Mouse (Mus musculus) thymus, postnatal 14 days (tissue): Measurements from ENCODE around the gene Spdya.
"Not testable (repeated sequence)": the region's sequence is repeated elsewhere in the genome, so short reads cannot be mapped to it uniquely, and the experiment has no call there.

Experiments
- DNase-seq: peaks from one replicate; pipeline ENCODE4 v3.0.0; 2021

The Spdya gene

DNA sequence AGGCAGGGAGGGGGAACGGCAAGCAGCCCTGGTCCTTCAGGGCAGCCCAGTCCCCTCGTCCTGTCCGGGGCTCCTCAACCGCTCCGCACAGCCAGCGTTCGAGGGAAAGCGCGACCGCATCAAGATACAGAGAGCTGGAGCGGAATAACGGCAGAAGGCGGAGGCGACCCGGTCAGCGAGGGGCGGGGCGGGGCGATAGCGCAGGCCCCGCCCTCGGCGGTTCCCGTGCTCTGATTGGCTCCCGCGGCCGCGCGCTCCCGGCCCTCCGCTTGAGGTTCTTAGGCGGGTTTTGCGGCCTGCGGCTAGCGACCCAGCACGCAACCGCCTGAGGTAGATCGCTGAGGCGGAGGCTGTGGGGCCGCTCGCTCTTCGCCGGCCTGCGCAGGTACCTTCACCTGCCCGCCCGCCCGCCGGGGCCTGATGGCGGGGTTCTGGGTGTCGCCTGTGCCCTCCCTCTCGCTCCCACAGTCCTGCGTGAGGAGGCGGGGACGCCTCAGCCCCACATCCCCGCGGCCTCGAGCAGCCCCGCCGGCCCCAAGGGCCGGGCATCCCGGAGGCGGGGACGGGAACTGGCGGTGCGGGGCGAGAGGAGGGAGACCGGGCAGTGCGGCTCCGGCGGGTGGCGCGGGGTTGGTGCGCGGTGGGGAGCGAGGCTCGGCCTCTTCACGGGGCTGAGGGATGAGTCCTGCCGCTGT, at the start of gene Spdya:
TSS of gene Spdya (plus strand) at position 305 of the 695 bp plus-strand sequence.
- DNase-seq, result peak; percentile 78

GRCm38 (mm10) chr17:71506832-71507231, 45.0 kb upstream of the Spdya start:
- no peak for DNase-seq

DNA sequence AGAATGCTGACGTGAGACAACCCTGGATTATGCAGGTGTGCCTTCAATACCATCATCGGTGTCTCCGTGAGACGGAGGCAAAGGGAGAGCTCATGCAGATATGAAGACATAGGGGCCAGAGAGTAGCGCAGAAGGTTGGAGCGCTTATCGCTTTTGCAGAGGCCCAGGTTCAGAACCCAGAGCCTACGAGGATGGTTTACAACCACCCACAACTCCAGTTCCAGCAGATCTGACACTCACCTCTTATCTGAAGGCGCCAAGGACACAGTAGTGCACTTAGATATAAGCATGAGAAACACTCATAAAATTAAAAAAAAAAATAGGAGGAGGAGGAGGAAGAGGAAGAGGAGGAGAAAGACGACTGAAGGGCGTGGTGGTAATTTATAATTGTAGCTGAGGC, 41.6 kb upstream of the Spdya start:
- DNase-seq, result no peak

- DNase-seq, result no peak
Measured at GRCm38 (mm10) chr17:71526302-71526708, 25.6 kb upstream of the Spdya start.

DNA sequence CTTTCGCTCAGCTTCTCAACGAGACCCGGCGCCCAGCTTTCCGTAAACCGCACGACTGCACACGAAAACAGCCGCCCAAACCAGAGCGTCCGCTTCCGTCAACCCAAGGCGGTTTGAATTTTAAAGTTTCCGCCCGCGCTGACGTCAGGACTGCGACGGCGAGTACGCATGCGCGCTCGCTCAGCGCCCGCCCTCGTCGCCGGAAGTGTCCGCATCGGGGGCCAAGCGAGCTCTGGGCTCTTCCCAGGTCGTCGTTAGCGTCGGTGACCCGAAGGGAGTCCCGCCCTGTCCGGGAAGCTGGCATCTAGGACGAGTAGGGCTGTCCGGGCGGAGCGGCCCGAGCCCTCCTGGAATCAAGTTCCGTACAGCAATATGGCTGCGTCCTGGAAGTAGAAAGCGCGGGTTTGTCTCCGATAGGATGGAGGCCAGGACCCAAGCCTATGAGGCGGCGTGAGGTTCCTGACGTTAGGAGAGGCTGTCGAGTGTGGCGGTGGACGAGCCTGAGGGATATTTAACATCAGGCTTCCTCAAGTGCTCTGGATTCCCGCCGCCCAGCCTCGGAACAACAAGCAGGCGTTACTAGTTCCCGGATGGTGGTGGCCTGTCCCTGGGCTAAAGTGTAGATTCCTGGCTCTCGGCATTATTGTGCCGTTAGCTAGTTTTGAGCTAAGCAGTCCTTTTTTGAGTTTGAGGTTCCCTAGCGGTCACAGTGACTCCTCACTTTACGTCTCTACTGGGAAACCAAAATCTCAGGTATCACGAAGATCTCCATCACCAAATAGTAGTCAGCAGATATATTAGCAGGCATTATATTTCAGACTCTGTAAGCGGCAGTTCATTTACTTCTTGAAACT, 24.9 kb upstream of the Spdya start, which contains the start of gene Ndc80:
TSS of gene Ndc80 (minus strand) at position 147 of the 854 bp plus-strand sequence.
- peak; percentile 91 for DNase-seq

GRCm38 (mm10) chr17:71528042-71528441, 23.8 kb upstream of the Spdya start:
- no peak for DNase-seq

DNA sequence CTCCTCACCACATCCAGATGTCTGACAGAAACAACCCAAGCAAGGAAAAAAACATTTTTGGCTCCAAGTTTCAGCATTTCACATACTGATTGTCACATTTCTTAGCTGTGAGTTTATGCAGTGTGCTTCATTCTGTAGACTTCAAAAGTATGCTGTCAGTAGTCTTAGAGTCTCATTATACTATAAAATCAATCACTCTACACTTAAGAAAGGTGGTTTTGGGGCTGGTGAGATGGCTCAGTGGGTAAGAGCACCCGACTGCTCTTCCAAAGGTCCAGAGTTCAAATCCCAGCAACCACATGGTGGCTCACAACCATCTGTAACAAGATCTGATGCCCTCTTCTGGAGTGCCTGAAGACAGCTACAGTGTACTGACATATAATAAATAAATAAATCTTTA, 16.3 kb upstream of the Spdya start:
- not testable (repeated sequence) for DNase-seq

- no peak for DNase-seq
Measured at GRCm38 (mm10) chr17:71537164-71537563, 14.7 kb upstream of the Spdya start.

GRCm38 (mm10) chr17:71548586-71548985, 3.3 kb upstream of the Spdya start:
- peak; percentile 17 for DNase-seq

DNA sequence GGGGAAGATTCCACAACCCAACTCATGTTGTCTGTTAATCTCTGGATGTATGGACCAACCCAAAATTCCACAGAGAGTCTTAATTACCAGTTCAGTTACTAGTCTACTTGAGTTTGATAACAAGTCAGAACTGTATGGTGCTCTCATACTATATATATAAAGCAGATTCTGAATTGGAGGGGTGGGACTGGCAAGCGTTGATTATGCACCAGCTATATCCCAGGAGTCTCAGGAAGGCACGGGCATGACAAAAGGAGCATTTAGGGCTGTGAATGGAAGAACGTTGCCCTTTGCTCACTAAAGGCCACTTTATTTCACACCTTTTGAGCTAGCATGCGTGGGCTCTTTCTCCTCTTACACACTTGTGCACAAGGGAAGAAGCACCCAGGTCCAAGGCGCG, 511 bp upstream of the Spdya start:
- DNase-seq, result no peak

DNA sequence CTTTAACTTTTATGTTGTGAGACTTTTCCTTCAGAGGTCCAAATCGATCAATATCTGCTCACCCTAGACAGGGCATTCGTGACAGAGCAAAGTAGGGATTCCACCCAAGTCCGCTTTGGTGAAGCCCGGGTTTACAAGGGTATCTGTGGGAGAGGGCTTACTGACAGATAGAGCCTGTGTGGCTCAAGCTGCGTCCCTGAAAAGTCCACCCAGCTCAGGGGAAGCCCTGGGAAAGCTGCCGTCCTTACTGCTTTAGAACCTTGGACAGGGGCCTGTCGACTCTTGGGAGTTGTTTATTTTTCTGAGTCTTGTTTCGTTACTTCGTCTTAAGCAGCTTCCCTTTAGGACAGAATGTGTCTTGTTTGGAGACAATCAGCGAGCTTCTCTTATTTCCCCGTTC, 1.0 kb downstream of the Spdya start:
- no peak for DNase-seq

GRCm38 (mm10) chr17:71561631-71562030, 9.8 kb downstream of the Spdya start:
- peak; percentile 38 for DNase-seq

DNA sequence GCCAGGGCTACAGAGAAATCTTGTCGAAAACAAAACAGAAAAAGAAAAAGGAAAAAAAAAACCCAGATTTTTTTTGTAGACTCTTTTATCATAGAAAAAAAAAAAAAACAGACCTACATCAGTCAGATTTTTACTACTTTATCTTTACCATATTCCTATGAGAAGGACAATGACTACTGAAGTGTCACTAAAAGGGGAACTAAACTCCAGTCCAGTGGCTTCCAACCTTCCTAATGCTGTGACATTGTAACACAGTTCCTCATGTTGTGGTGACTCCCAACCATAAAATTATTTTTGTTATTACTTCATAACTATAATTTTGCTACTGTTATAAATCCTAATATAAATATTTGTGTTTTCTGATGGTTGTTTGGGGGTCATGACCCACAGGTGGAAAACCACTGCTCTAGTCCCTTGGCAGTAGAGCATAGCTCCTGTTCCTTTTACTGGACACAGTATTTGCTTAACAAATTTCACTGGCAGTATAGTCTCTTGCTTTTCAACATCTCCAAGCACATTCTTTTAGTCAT, 27.4 kb downstream of the Spdya start:
- DNase-seq, result no peak

DNA sequence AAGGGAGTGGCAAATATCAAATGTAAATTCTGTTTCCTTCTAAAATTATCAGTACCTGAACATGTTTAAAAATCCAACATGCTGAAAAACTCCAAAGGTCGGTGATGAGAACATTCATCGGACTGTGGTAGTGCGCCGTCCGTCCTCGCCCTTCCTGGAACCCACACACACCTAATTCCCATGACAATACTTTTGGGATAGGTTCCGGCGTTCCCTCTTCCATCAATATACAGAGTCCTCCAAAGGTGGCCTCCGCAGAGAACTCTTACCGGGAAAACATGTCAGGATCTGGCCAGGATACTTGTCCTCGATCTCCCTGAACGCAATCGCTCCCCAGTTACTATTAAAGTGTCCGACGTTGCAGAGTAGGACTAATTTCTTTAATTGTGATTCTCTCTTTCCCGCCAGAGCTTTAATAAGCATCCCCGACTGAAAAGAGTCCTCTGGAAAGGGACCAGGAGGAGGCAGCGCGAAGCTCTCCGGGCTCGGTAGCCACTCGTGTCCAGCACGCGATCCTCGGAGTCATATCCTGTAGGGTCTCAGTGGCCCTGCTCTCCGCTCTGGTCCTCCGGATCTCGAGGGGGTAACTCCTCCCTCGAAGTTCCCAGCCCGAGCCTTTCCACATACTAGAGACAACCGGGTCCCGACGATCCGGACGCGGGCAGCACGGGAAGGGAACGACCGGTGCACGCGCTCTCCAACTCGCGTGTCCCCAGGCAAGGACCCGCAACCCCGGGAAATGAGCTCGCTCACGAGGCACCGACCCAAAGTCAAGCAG, 46.2 kb downstream of the Spdya start:
- DNase-seq, result no peak

DNA sequence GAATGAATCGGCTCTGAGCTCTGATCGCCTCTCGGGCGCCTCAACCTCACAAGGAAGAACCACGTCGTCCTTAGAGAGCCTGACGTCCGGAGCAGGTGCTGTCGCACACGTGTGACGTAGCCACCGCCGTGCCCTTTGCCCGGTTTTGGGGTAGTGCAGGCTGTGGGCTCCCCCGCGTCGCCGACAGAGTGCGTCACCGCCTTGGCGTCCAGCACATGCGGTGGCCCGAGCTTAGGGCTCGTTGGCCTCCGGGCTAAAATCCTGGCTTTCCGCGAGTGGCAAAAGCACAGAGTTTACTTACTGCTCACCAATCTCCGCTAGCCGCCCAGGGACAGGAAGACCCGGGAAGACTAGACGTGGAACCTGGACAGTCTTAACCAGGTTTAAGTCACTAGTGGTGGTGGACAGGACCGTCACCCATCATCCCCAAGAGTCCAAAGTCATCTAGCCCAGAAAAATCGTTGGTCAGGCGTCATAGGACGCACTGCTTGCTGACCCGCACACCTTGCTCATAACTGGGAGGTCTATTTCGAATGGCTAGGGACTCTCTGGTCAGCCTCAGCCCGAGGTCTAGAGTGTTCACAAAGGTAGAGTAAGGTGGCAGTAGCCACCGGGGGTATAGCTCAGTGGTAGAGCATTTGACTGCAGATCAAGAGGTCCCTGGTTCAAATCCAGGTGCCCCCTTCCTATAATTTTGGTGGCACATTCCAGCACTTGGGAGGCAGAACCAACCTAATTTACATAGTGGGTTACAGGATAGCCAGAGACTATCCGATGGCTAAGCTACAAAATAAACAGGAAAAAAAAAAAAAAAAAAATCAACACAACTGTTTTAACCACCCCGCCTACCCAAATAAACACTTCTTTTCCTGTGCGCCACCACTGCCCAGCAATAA, 47.0 kb downstream of the Spdya start:
- peak; percentile 92 for DNase-seq

- peak; percentile 96 for DNase-seq
Measured at GRCm38 (mm10) chr17:71615638-71616318, 63.9 kb downstream of the Spdya start, which contains the start of gene Wdr43. Wdr43 (plus strand) TSS chr17:71615895.

- DNase-seq, result peak; percentile 50
Measured at GRCm38 (mm10) chr17:71616319-71617032, 64.6 kb downstream of the Spdya start.

DNA sequence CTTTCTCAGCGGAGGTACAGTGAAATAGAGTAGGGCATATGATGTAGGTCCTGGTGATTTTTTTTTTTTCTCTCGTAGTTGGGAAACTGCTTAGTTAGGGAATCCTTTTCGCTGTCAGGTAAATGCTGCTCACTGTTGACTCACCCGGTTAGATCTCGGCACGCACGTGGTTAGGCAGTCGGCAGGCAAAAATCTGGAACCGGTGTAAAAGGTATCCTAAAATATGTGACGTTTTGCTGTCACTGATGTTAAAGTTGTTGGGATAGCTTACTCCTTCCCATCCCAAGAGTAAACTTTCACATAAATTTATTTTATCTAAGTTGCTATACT, 65.1 kb downstream of the Spdya start:
- DNase-seq, result no peak

- no peak for DNase-seq
Measured at GRCm38 (mm10) chr17:71617974-71618373, 66.1 kb downstream of the Spdya start.

DNA sequence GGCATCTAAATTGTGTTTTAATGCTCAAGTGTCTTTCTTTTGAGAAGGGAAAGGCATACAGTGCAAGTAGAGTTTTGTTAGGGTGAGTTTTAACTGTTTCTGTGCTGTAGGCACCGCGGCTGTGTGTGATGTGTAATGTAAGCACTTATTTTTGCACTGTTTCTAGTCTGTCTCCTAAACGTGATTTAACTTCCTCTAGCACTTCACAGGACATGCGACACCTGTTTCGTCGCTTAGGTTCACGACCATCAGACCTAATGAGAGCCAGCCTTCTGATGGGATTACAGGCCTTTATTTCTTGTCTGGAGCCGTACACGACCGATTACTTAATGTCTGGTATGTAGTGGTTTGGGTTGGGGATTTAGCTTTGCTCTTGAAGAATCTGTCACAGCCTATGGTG, 79.9 kb downstream of the Spdya start:
- DNase-seq, result no peak

DNA sequence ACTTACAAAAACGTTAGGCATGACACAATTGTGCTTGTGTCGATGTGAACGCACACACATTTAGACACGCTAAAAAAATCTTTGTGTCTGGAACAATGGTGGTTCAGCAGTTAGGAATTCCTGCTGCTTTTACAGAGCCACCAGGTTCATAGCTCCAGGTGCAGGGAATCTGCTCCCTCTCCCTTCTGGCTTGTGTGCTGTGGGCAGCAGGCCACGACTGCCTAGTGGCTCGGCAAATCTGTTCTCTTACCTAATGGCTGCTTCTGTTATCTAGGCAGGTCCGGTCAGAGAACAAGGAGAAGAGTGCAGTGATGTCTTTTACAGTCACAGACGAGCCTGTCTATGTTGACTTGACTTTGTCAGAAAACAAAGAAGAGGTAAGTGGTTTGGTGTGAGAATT, 81.5 kb downstream of the Spdya start:
- no peak for DNase-seq
